Mouse (Mus musculus) heart, postnatal 0 days (tissue): Measurements from ENCODE around the gene Chaf1a.

Experiments
- CTCF ChIP-seq: IDR thresholded peaks from 2 replicates; pipeline ENCODE4 v1.5.1; 2016; ENCODE audit warnings: antibody characterized with exemption, control low read depth, low read depth
- EP300 ChIP-seq: IDR thresholded peaks from 2 replicates; pipeline ENCODE4 v1.6.1; 2016; ENCODE audit warnings: antibody characterized with exemption, low read depth

DNA sequence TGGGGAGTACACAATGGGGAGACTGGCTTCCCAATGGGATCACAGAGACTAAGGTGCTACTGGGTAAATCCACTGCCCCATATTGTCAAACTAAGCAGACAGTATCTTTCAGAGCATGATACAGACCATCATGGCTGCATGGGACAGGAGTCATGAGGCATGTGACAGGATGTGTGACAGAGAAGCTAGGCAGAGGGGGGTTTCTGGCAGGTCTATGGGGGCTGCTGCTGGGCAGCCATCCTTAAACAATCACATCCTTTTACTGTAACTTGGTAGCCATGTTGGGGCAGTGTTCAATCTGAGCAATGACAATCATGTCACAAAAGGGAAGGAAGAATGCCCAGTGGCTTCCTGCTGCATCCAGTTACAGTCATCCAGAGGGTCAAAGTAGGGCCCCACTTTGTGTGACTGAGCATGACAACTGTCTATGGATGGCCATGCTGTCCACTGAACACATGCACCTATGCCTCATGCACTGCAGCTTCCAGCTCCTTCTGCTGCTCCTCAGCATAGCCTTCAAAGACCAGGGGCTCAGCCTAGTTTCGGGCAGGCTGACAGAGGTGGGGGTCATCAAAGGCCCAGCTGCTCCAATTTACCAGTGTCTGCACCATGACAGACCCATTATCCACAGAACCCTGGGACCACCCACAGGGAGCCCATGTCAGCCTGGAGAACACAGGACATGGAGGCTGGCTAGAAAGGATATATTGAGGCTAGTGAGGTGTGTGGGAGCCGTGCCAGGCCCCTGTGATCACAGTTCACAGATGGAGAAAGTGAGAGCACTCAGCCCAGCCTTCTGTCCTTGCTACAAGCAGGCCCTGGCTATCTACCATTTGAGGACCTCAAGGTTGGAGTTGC, 17.9 kb upstream of the Chaf1a start:
- TF ChIP-seq CTCF: no peak
- TF ChIP-seq EP300: no peak
